Mouse (Mus musculus) bone marrow macrophage, adult 2 months (primary cell): Measurements from ENCODE around the gene Cilp2. TPM values are rescaled to one million over a fixed set of nuclear protein-coding genes. Genes with fewer than 3 reads are reported as not detected.
A peak's percentile ranks its signal among the peaks of the same experiment; 100 is the strongest.

ENCODE experiments used
- H3K27ac ChIP-seq: 2 replicates; pipeline ENCODE4 v1.5.1; 2012; ENCODE audit warnings: low read depth, low read length; ENCODE audit not compliant: insufficient read depth
- H3K4me1 ChIP-seq: 2 replicates; pipeline ENCODE4 v1.6.1; 2012; ENCODE audit warnings: low read length; ENCODE audit not compliant: control insufficient read depth, insufficient read depth
- H3K4me3 ChIP-seq: 2 replicates; pipeline ENCODE4 v1.5.1; 2012; ENCODE audit warnings: mild to moderate bottlenecking, low read length, moderate library complexity; ENCODE audit not compliant: insufficient read depth
- CTCF ChIP-seq: IDR thresholded peaks from 2 replicates; pipeline ENCODE4 v1.5.1; 2012; ENCODE audit warnings: low read depth, mild to moderate bottlenecking, low read length, moderate library complexity
- POLR2A ChIP-seq: IDR thresholded peaks from 2 replicates; pipeline ENCODE4 v1.6.1; 2012; ENCODE audit warnings: mild to moderate bottlenecking, low read depth, low read length, borderline replicate concordance
- polyA plus RNA-seq: library from polyadenylated mRNA; stranded (reverse); fragments of >200 nt; gene quantifications from 2 replicates; pipeline ENCODE4 v1.2.4, GENCODE M21; 2012; ENCODE audit not compliant: missing spikeins, insufficient read depth, insufficient read length

The Cilp2 gene
- polyA plus RNA-seq, 1 experiment = not detected

DNA sequence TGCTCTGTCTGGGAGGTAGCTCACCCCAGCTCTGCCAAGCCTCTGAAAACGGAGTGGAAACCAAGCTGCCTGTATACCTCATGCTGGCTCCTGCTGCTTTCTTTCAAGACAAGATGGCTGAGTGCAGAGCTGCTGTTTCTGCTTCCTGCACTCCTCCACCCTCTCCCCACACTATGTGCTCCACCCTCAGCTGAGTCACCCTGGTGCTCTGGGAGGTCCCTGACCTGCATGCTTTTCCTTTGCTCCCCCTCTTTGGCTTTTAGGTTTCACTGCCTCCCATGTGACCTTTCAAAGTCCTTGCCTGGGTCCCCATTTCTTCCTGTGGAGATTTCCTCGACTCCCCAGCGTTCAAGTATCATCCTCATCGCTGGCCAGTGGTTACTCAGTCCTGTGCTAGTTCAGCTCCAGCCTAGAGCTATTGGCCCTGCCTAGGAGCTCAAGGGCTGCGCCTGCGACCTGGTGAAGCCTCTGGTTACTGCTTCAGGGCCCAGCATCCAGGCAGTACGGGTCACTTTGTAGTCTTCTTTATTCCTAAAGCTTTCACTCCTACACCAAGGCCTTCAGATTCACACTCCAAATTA, 36.5 kb downstream of the Cilp2 start:
- H3K4me3 ChIP-seq = no peak overlapping the region
- peaks cover 28% of the 10 kb centered on the region for H3K4me1 ChIP-seq
- TF ChIP-seq CTCF (no peak), POLR2A (no peak)
- peak overlapping the region; percentile 26; the same call in 1 of the 2 replicates for H3K27ac ChIP-seq

DNA sequence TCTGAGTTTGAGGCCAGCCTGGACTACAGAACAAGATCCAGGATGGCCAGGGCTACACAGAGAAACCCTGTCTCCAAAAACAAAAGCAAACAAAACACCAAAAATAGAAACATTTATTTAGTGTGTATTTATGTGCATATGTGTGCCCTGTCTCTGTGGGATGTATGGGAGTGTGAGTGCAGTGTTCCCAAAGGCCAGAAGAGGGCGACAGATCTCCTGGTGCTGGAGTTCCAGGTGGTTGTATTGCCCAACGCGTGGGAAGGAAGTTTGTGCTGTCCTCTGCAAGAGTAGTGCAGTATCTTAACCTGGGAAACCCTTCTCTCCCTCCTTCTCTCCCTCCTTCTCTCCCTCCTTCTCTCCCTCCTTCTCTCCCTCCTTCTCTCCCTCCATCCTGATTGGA, 37.6 kb downstream of the Cilp2 start:
- TF ChIP-seq POLR2A = no peak
- peak; percentile 27; the same call in 1 of the 2 replicates for TF ChIP-seq CTCF
- Histone ChIP-seq H3K4me3 (no peak overlapping the region), H3K4me1 (peaks cover 40% of the 10 kb centered on the region), H3K27ac (peak overlapping the region; percentile 71; the same call in 1 of the 2 replicates)

DNA sequence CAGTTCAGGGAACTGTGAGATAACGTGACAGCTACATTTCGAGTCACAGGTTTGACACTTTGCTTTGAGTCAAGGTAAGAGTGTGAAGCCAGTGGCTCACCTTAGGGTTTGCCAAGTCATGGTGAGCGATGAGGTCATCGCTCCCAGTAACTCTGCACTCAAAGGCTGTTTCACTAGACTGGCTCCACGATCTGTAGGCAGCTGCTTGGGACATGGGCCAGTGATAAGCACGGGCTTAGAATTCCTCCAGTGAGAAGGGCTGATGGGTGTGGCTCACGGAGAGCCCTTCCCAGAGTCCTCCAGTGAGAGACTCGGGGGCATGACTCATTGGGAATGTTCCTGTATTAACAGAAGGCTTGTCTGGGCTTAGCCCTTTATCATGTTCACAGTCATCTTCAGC, 38.5 kb downstream of the Cilp2 start:
- Histone ChIP-seq H3K4me1 (peaks cover 46% of the 10 kb centered on the region), H3K4me3 (no peak overlapping the region), H3K27ac (peak overlapping the region; percentile 71)
- TF ChIP-seq CTCF = no peak
- TF ChIP-seq POLR2A = no peak

DNA sequence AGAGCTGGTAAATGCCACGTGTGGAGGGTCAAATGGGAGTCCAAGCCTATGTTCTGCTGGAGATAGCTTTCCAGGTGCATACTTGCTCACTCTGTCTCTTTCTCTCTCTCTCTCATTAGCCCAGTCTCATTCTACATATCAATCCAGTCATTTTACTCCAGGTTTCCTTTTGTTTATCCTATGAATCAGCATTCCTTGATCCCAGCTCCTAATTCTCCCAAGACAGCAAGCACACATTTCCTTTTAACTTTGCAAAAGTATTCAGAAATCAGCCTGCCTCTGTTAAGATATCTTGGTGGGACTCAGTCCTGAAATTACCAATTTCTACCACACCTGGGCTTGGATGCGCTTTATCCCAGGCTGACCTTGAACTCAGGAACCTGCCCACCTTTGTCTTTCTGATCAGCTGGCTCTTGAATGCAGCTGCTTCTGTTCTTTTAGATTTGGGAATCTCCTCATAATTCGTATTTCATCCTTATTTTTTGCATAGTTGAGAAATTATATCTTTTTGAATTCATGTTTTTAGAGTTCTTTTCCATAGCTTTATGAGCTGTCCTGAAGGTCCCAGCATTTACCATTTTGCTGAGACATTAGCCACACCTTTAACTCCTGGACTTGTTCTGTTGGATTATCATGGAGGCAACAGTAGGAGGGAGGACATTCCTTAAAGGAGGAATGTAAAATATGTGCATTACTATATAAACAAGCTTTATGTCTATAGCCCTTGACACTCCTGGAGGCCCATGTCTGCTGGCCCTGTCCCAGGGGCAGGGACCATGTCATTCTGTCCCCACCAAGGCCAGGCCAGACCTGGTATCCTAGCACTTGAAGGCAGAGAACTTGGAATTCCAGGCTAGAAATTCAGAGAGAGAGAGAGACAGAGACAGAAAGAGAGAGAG, 40.1 kb downstream of the Cilp2 start:
- TF ChIP-seq CTCF = no peak
- TF ChIP-seq POLR2A = no peak
- Histone ChIP-seq H3K4me1 (peaks cover 58% of the 10 kb centered on the region), H3K27ac (no peak overlapping the region), H3K4me3 (no peak overlapping the region)

DNA sequence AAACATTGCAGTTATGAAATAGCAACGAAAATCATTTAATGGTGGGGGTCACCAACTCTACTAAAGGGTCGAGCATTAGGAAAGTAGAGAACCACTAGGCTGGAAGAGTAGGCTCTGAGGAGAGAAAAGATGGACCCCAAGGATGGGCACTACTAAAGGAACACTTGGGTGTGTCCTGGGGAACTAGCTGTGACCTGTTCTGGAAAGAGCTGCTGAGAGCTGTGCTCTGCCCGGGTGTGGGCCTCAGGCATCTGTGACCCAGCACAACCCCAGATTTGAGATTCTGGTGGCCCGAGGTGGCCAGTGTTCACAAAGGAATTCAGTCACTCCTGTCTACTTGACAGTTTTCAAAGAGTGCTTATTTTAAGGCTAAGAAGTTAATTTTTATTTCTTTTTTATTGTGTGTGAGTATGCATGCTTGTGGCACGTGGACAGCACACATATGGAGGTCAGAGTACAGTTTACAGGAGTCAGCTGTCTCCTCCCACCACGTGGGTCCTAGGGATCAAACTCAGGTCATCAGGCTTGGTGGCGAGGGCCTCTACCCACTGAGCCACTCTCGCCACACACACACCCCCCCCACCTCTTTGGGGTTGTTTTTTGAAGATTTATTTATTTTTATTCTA, 50.3 kb downstream of the Cilp2 start:
- Histone ChIP-seq H3K4me3 (no peak overlapping the region), H3K27ac (no peak overlapping the region)

DNA sequence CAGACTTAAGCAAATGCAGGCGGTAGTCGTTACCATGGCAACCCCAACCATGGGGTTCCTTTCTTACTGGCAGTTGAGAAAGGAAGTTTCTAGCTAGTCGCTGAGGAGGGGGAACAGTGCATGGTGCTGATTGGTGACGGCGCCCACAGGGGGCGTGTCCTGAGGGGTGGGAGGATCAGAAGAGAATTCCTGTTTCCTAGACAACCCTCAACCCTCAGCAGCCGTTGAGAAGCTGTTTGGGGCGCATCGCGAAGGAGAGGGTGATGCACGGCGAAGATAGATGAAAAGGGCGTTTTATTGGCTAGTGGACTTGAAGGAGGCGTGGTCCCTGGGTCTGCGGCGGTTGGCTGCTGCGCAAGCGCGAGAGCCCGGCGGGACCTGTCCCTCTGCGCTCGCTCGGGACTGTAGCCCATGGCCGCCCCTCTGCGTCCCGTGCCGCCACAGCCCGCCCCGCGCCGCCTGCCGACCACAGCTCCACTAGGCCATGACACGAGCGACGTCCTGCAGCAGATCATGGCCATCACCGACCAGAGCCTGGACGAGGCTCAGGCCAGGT, 55.1 kb downstream of the Cilp2 start, which contains the start of gene Pbx4:
TSS of gene Pbx4 (plus strand) at position 194 of the 556 bp plus-strand sequence.
- H3K27ac ChIP-seq = no peak within 1 kb of the TSS
- H3K4me3 ChIP-seq = peak within 1 kb of the TSS; percentile 82
- no peak for TF ChIP-seq POLR2A
- TF ChIP-seq CTCF = no peak
- H3K4me1 ChIP-seq = peaks cover 18% of the 10 kb centered on the region

More for the DNA sequence above, 50.3 kb downstream of the Cilp2 start:
- H3K4me1 ChIP-seq = peaks cover 11% of the 10 kb centered on the region
- TF ChIP-seq POLR2A = no peak
- TF ChIP-seq CTCF = no peak

Other genes with a start within 250 kb of the Cilp2 start
- 1.5 and 1.9 TPM in 2 replicates for gene Zfp964, start 233.2 kb downstream of the Cilp2 start, polyA plus RNA-seq
- gene Zfp869, start 177.0 kb downstream of the Cilp2 start, polyA plus RNA-seq = 18.4 and 21.8 TPM in 2 replicates
- gene Zfp963, start 137.7 kb downstream of the Cilp2 start, polyA plus RNA-seq = 4.2 and 4.5 TPM in 2 replicates
- gene Gm20422, start 112.8 kb downstream of the Cilp2 start, polyA plus RNA-seq = 2.8 and 3.0 TPM in 2 replicates
- 25.7 and 31.2 TPM in 2 replicates for gene Atp13a1, start 96.5 kb downstream of the Cilp2 start, polyA plus RNA-seq
- 17.6 and 19.3 TPM in 2 replicates for gene Zfp866, start 96.5 kb downstream of the Cilp2 start, polyA plus RNA-seq
- 164 and 201 TPM in 2 replicates for gene Gmip, start 79.0 kb downstream of the Cilp2 start, polyA plus RNA-seq
- gene Lpar2, start 65.3 kb downstream of the Cilp2 start, polyA plus RNA-seq = 0.91 and 1.0 TPM in 2 replicates
- gene Pbx4, start 55.2 kb downstream of the Cilp2 start, polyA plus RNA-seq = 7.5 and 8.0 TPM in 2 replicates
- gene Tssk6, start 14.5 kb upstream of the Cilp2 start, polyA plus RNA-seq = 0.60 TPM in 1 of 2 replicates, not detected in the other
- gene Ndufa13, start 14.9 kb upstream of the Cilp2 start, polyA plus RNA-seq = 86.8 and 90.6 TPM in 2 replicates
- gene Yjefn3, start 15.0 kb upstream of the Cilp2 start, polyA plus RNA-seq = not detected in 2 replicates
- gene Gatad2a, start 108.7 kb upstream of the Cilp2 start, polyA plus RNA-seq = 36.5 and 36.9 TPM in 2 replicates
- gene Mau2, start 155.0 kb upstream of the Cilp2 start, polyA plus RNA-seq = 47.2 and 51.1 TPM in 2 replicates
- gene Sugp1, start 155.1 kb upstream of the Cilp2 start, polyA plus RNA-seq = 23.4 and 25.5 TPM in 2 replicates
- not detected in 2 replicates for gene Tm6sf2, start 185.2 kb upstream of the Cilp2 start, polyA plus RNA-seq
- gene Hapln4, start 195.8 kb upstream of the Cilp2 start, polyA plus RNA-seq = not detected in 2 replicates
- not detected in 2 replicates for gene Ncan, start 233.2 kb upstream of the Cilp2 start, polyA plus RNA-seq
- gene Nr2c2ap, start 243.6 kb upstream of the Cilp2 start, polyA plus RNA-seq = 21.2 and 21.9 TPM in 2 replicates